Mouse (Mus musculus) layer of hippocampus, adult 2 months (tissue): ENCODE measurements around the gene Cyth2. TPM values are rescaled to one million over a fixed set of nuclear protein-coding genes. Genes with fewer than 3 reads are reported as not detected.

Source experiments
- DNase-seq, 2 experiments: peaks; one replicate each; pipeline ENCODE4 v3.0.0; 2022; ENCODE audit warnings: low spot score in 2 of 2
- H3K27ac ChIP-seq: fragments of 200-600 bp; 2 replicates; pipeline ENCODE4 v1.8.1; 2022
- H3K4me3 ChIP-seq: fragments of 200-600 bp; 2 replicates; pipeline ENCODE4 v1.8.1; 2022; ENCODE audit warnings: mild to moderate bottlenecking
- CTCF ChIP-seq: fragments of 200-600 bp; conservative IDR thresholded peaks from 2 replicates; pipeline ENCODE4 v1.8.1; 2022; ENCODE audit warnings: antibody characterized with exemption, mild to moderate bottlenecking, moderate library complexity
- total RNA-seq, 2 experiments: library from RNA; stranded (reverse); gene quantifications; 2 replicates each; pipeline ENCODE4 v1.2.3; 2021

Cyth2 gene
- total RNA-seq, 2 experiments from 2014 or later: 144 to 149 TPM

DNA sequence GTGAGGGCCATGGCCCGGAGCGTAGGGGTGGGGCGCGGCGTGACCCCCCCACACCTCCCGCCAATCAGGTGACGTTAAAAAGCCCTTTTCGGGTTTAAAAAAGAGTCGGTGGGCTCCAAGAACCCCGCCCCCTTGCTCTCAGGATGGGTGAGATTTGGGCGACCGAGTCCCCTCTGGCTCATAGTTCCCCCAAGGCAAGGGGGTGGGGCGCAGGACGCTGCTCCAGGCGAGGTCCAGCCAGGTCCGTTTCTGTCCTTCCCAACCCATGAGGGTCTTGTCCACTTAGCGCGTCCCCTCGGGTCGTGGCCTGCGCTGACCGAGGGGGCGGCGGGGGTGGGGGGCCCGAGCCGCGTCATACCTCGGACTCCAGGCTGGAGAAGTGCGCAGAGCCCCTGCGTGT is 18.0 kb upstream of the Cyth2 start:
- H3K4me3 ChIP-seq: peak overlapping the region; percentile 31
- no peak for TF ChIP-seq CTCF
- H3K27ac ChIP-seq: no peak overlapping the region; the same call in 1 of the 2 replicates
- no peak for DNase-seq

DNA sequence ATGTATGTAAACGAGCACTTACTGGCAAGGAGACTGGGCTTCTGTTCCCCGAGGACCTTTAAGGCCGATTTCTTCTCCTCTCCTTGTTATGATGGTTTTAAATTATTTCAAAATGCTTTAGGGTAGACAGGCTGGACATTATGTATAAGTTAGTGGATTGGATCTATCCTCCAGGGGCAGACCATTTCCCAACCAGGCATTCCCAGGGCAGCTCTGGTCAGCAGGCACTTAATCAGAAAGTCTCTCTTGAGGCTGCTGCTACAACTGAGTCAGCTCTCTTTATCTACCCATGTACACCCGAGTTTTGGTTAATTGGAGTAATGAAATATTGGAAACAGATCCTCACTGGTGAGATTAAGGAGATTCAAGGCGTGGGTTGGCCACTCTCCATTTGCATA is 16.7 kb upstream of the Cyth2 start:
- peak overlapping the region; percentile 89 for H3K4me3 ChIP-seq
- no peak for TF ChIP-seq CTCF
- DNase-seq: no peak
- peak overlapping the region; percentile 99 for H3K27ac ChIP-seq

GRCm38 (mm10) chr7:45830427-45831127 is 16.2 kb upstream of the Cyth2 start, which contains the start of gene Grwd1:
Gene Grwd1 (minus strand): TSS chr7:45830944.
- TF ChIP-seq CTCF: no peak
- H3K27ac ChIP-seq: peak within 1 kb of the TSS; percentile 99
- peak within 1 kb of the TSS; percentile 89 for H3K4me3 ChIP-seq

DNA sequence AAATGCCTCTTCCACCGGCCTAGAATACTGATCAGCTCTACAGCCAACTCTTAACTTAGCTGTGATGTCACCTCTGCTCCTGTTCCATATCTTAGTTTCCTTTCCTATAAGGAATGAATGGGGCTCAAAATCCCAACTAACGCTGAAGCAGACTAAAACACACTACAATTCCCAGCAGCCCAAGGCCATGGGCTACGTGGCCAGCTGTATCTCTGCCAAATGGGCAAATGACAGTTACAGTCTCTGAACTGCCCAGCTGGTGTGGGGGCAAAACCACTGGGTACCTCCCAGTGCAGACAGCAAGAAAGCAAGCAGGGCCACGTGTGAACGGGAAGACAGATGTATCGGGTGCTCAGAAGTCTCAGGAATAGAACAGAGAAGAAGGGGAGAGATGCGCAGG is 12.2 kb upstream of the Cyth2 start:
- TF ChIP-seq CTCF: no peak
- Histone ChIP-seq H3K27ac (no peak overlapping the region), H3K4me3 (no peak overlapping the region)
- DNase-seq: no peak

More at GRCm38 (mm10) chr7:45830427-45831127, 16.2 kb upstream of the Cyth2 start, which contains the start of gene Grwd1:
- DNase-seq: peak; percentile 84 to 89

GRCm38 (mm10) chr7:45824598-45824997 is 10.2 kb upstream of the Cyth2 start, which contains the start of gene Kcnj14:
Gene Kcnj14 (minus strand): TSS chr7:45824782.
- H3K4me3 ChIP-seq: no peak within 1 kb of the TSS
- TF ChIP-seq CTCF: no peak
- no peak for DNase-seq
- no peak within 1 kb of the TSS for H3K27ac ChIP-seq

GRCm38 (mm10) chr7:45820913-45821312 is 6.5 kb upstream of the Cyth2 start:
- TF ChIP-seq CTCF: no peak
- Histone ChIP-seq H3K4me3 (no peak overlapping the region), H3K27ac (no peak overlapping the region)
- no peak for DNase-seq

- no peak for TF ChIP-seq CTCF
- DNase-seq: no peak
- Histone ChIP-seq H3K4me3 (no peak overlapping the region), H3K27ac (no peak overlapping the region)
Observed at GRCm38 (mm10) chr7:45819843-45820242, 5.5 kb upstream of the Cyth2 start.

- TF ChIP-seq CTCF: no peak
- Histone ChIP-seq H3K27ac (peak overlapping the region; percentile 80; the same call in 1 of the 2 replicates), H3K4me3 (no peak overlapping the region)
- no peak for DNase-seq
Observed at GRCm38 (mm10) chr7:45815984-45816351, 1.6 kb upstream of the Cyth2 start.

GRCm38 (mm10) chr7:45815323-45815983 is 1.1 kb upstream of the Cyth2 start:
- DNase-seq: no peak
- H3K4me3 ChIP-seq: peak overlapping the region; percentile 57; the same call in 1 of the 2 replicates
- TF ChIP-seq CTCF: no peak
- H3K27ac ChIP-seq: peak overlapping the region; percentile 80

DNA sequence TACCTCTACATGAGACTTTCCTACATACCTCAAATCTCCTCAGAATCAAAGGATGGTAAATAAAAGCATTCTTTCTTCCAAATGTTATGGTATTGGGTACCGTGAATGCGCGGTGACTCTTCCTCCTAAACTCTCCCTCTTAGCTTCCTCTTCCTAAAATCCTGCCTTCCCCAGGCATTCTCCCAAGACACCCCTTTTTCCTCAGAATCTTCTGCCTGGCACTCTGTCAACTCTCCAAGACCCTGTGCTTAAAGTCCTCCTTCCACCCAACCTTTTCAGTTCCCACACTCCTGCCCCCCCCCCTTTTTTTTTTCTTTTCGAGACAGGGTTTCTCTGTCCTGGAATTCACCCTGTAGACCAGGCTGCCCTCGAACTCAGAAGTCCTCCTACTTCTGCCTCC is 460 bp upstream of the Cyth2 start:
- TF ChIP-seq CTCF: no peak
- peak overlapping the region; percentile 80 for H3K27ac ChIP-seq
- DNase-seq: no peak
- H3K4me3 ChIP-seq: peak overlapping the region; percentile 57

DNA sequence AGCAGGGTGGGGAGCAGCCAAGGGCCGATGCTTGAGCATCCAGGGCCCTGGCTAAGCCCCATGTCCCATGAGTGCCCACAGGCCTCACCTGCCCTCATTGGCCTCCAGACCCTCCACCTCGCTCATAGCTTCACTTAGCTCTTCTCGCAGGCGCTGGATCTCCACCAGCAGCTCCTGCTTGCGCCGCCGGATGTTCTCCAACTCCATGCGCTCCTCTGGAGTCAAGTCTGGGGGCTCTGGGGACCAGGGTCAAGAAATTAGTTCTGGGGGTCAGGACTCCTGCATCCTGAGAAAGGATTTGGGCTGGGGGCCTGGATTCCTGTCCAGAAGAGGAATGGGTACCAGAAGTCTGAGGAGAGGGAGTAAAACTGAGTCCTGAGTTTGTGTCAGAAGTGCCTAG is 1.5 kb downstream of the Cyth2 start:
- no peak for TF ChIP-seq CTCF
- peak overlapping the region; percentile 84 for H3K4me3 ChIP-seq
- no peak for DNase-seq
- H3K27ac ChIP-seq: peak overlapping the region; percentile 98; the same call in 1 of the 2 replicates

DNA sequence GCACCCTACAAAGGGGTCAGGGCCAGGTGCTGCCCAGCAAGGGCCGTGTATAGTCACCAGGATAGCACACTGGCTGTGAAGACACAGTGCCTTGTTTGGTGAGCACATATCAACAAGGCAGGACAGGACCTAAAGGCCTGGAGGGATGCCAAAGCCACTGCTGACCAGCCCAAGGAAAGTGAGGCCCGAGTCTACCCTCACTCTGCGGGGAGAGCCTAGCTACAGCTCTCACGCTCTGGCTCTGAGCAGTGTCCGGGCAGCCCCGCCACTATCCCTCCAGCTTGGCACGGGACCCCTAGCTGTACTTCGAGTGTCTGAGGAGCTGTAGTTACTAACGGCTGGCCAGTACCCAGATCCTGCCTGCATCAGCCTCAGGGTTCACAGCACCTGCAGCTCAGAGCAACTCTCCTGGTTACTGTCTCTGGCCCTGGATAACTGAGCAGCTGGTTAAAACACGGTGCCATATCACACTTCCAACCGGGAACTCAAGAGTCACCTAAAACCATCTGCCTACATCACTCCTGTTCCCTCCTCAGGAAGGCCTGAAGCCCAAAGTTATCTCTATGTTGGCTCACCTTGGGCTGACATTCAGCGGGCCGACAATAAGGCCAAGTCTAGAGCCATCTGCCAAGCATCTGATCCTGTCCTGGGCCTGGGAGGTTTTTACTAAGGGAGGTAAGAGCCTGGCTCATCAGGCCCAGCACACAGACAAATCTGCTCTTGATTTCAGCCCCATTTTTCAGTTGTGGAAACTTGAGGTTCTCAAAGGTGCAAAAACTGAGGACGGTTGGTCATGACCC is 4.9 kb downstream of the Cyth2 start:
- peak overlapping the region; percentile 39; the same call in 1 of the 2 replicates for H3K27ac ChIP-seq
- H3K4me3 ChIP-seq: no peak overlapping the region
- no peak for TF ChIP-seq CTCF
- no peak for DNase-seq

DNA sequence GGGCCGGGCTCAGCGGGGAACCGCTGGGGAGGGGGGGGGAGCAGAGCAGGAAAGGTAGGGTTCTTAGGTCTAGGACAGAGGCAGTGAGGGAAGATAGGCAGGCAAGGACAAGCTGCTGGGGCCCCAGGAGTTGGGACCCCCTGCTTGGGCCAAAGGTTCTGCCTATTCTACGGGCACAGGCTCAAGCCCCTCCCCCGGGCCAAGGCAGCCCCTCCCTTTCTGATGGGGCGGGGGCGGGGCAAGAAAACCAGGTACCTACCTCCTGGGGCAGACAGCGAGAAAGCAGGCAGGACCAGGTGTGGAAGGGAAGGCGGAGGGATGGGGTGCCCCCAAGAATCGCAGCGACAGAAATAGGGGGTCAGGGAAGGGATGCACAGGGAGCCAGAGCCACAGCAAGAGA is 5.9 kb downstream of the Cyth2 start:
- H3K27ac ChIP-seq: no peak overlapping the region
- no peak for TF ChIP-seq CTCF
- no peak overlapping the region for H3K4me3 ChIP-seq
- no peak for DNase-seq
